Mouse (Mus musculus) kidney, adult 2 months (tissue): ENCODE measurements at regions not wholly inside any gene's neighbourhood (a gene's known extent, or its start where the extent isn't known, plus 50 kb on each side); places are given as distances from the start of the nearest gene placed in this dataset.

Experiments used
- DNase-seq: peaks from one replicate; pipeline ENCODE4 v3.0.0; 2021
- H3K27ac ChIP-seq: fragments of 200-500 bp; 2 replicates; pipeline ENCODE4 v1.5.1; 2012; ENCODE audit warnings: low read depth, low read length, control low read depth, inconsistent platforms; ENCODE audit not compliant: insufficient read depth
- H3K27me3 ChIP-seq: fragments of 200-500 bp; replicated peaks from 2 replicates; pipeline ENCODE4 v1.6.1; 2012; ENCODE audit warnings: mild to moderate bottlenecking, moderate library complexity, low read length, inconsistent platforms; ENCODE audit not compliant: control insufficient read depth, insufficient read depth
- H3K36me3 ChIP-seq: fragments of 200-500 bp; 2 replicates; pipeline ENCODE4 v1.6.1; 2012; ENCODE audit warnings: mild to moderate bottlenecking, moderate library complexity, low read length, inconsistent platforms; ENCODE audit not compliant: control insufficient read depth, insufficient read depth
- H3K4me1 ChIP-seq: fragments of 200-500 bp; 2 replicates; pipeline ENCODE4 v1.6.1; 2011; ENCODE audit warnings: low read length; ENCODE audit not compliant: control insufficient read depth, insufficient read depth
- H3K4me3 ChIP-seq: fragments of 200-500 bp; 2 replicates; pipeline ENCODE4 v1.5.1; 2011; ENCODE audit warnings: mild to moderate bottlenecking, low read depth, low read length, control low read depth; ENCODE audit not compliant: insufficient read depth
- CTCF ChIP-seq: fragments of 200-500 bp; conservative IDR thresholded peaks from 2 replicates; pipeline ENCODE4 v1.5.1; 2011; ENCODE audit warnings: low read depth, mild to moderate bottlenecking, control low read depth, low read length, moderate library complexity, mixed read lengths; ENCODE audit not compliant: insufficient read depth, insufficient read length
- POLR2A ChIP-seq: fragments of 200-500 bp; IDR thresholded peaks from one replicate; pipeline ENCODE4 v1.6.1; 2011; ENCODE audit warnings: low read depth, low read length, control low read depth
- WGBS: fragments of 180-500 bp; shearing (Covaris S2); methylation state at CpG from one replicate; pipeline ENCODE4 v1.1.7; 2018; 5-methylcytosine and 5-hydroxymethylcytosine counted together

DNA sequence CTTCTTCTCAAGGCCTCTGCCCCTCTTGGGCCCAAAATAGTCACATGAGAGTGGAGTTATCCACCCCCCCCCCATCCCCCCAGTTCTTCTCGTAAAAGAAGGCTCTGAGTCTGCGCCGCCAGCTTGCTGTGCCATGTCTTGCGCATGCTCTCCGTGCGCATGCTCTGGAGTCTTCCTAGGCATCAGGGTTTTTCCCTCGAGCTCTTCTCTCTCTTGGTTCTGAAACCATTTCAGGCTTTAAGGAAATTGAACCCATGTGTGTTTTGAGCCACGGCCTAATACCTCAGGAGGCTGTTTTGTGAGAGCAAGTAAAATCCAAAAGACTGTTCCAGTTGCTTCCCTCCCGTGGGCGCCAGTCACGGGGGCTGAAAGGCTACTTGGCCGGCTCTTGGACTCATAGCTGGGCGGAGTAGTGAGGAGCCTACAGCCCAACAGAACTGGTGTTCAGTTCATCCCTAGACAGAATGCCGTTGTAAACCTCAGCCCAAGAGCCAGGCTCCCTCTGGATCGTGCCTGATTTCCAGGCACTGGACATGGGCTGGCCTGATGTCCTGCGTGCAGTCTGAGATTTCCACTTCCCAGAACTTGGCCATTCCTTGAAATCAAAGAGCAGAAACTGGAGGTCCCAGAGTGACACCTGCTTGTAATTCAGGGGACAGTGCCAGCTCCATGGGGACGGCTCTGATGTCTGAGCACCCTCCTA is 56.2 kb upstream of the Gm11733 start:
- no peaks in the 10 kb centered on the region for H3K27me3 ChIP-seq
- TF ChIP-seq POLR2A: no peak
- TF ChIP-seq CTCF: no peak
- H3K4me3 ChIP-seq: no peak overlapping the region
- DNase-seq: no peak
- H3K27ac ChIP-seq: no peak overlapping the region
- no peaks in the 10 kb centered on the region for H3K36me3 ChIP-seq
- no peaks in the 10 kb centered on the region for H3K4me1 ChIP-seq
- WGBS: 90% methylated on average over 17 of the region's 17 CpGs

DNA sequence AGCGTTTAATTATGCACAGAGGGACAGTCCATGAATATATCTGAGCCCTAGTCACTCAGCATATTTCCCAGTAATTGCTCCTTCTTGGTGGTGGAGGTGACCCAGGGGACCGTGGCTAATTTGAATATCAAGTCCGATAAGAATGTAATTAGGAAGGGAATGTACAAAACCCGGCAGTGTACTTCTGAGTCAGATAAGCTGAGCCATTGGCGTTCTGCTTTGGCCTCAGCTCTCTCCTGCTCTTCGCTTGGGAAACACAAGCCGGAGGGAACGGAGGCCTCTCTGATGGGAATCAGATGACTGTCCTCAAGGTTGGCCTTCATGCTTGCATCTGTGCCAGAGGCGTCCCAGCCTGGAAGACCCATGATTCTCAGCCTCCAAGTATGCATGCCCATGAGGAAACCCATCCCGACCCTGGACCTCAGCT is 54.8 kb upstream of the Gm11733 start:
- TF ChIP-seq CTCF: no peak
- no peak for TF ChIP-seq POLR2A
- no peaks in the 10 kb centered on the region for H3K4me1 ChIP-seq
- no peak overlapping the region for H3K27ac ChIP-seq
- no peaks in the 10 kb centered on the region for H3K27me3 ChIP-seq
- 64% methylated on average over 10 of the region's 10 CpGs for WGBS
- no peak overlapping the region for H3K4me3 ChIP-seq
- DNase-seq: no peak
- H3K36me3 ChIP-seq: no peaks in the 10 kb centered on the region

DNA sequence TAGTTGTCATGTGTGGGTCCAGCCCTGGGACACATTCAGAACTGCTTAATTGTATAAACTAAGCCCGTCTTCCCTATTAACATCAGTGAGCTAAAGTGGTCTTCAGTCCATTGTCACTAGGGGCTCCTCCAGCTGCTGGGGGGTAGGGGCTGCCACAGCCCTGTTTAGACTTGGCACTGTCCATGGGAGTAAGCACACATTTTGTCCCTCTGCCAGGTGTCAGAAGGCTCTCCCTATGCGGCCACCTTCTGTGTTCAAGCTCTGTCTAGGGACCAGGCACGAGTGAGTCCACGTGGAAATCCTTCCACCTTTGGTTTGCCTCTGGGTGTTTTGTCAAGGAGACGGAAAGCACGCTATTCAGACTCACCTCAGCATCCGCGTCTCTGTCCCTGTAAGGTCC is 54.3 kb upstream of the Gm11733 start:
- Histone ChIP-seq H3K36me3 (no peaks in the 10 kb centered on the region), H3K4me3 (no peak overlapping the region), H3K27me3 (no peaks in the 10 kb centered on the region), H3K27ac (no peak overlapping the region), H3K4me1 (no peaks in the 10 kb centered on the region)
- 48% methylated on average over 8 of the region's 8 CpGs for WGBS
- DNase-seq: peak; percentile 21
- TF ChIP-seq POLR2A (no peak), CTCF (no peak)

DNA sequence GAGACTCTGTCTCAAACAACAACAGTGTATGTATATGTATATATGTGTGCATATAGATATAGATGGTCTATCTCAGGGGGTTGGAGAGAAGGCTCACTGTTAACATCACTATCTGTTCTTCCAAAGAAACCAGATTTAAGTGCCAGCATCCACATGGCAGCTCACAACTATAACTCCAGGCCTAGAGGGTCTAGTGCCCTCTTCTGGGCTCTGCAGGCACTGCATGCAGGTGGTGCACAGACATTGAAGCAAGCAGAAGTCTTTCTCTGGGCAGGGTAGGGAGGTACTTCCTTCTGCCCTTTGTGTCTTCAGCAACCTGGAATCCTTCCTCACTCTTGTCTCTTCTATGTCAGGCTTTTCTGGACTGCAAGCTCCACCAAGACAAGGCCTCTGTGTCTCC is 50.1 kb upstream of the Gm11733 start:
- Histone ChIP-seq H3K36me3 (no peaks in the 10 kb centered on the region), H3K27ac (no peak overlapping the region), H3K4me1 (no peaks in the 10 kb centered on the region), H3K27me3 (no peaks in the 10 kb centered on the region), H3K4me3 (no peak overlapping the region)
- TF ChIP-seq POLR2A (no peak), CTCF (peak; percentile 51)
- DNase-seq: no peak
